Mouse (Mus musculus): ENCODE measurements at regions not wholly inside any gene's neighbourhood (a gene's known extent, or its start where the extent isn't known, plus 50 kb on each side); places are given as distances from the start of the nearest gene placed in this dataset.
A peak's percentile ranks its signal among the peaks of the same experiment; 100 is the strongest.
"Not testable (repeated sequence)": the region's sequence is repeated elsewhere in the genome, so short reads cannot be mapped to it uniquely, and the experiment has no call there.

DNA sequence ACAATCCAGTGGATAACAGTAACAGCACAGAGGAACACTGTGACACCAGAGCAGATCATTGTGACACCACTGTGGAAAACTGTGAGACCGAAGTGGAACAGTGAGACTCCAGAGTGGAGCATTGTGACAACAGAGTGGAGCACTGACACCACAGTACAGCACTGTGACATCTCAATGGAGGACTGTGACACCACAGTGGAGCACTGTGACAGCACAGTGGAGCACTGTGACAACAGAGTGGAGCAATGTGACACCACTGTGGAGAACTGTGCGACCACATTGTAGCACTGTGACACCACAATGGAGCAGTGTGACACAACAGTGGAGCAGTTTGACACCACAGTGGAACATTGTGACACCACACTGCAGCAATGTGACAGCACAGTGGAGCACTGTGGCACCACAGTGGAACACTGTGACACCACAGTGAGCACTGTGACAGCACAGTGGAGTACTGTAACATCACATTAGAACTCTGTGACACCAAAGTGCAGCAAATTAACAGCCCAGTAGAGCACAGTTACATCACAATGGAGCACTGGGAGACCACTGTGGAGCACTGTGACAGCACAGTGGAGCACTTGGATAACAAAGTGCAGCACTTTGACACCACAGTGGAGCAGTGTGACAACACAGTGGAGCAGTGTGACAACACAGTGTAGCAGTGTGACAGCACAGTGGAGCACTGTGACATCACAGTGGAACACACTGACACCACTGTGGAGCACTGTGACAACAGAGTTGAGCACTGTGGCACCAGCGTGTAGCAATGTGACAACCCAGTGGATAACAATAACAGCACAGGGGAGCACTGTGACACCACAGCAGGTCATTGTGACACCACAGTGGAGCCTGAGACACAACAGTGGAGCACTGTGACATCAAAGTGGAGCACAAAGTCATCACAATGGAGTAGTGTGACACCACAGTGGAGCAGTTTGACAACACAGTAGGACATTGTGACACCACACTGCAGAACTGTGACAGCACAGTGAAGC, 84.9 kb upstream of the Vmn1r2 start:
- 0 out of 2 replicates have a peak, but pooled peaks have one; percentile 1 for ATAC-seq (replicated peaks)

DNA sequence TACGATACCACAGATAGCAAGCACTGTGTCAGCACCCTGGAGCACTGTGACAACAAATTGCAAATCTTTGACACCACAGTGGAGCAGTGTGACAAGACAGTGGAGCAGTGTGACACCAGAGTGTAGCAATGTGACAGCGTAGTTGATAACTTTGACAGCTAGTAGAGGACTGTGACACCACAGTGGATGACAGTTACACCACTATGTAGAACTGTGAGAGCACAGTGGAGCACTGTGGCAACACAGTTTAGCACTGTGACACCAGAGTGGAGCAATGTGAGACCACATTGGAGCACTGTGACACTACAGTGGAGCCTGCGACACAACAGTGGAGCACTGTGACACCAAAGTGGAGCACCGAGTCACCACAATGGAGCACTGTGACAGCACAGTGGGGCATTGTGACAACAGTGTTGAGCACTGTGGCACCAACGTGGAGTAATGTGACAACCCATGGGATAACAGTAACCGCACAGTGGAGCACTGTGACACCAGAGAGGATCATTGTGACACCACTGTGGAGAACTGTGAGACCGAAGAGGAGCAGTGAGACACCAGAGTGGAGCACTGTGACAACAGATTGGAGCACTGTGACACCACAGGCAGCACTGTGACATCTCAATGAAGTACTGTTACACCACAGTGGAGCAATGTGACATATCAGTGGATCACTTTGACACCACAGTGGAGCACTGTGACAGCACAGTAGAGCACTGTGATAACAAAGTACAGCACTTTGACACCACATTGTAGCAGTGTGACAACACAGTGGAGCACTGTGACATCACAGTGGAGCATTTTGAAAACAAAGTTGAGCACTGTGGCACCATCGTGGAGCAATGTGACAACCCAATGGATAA, 83.7 kb upstream of the Vmn1r2 start:
- H3K4me3 ChIP-seq = no peak overlapping the region

More for the DNA sequence above, 84.9 kb upstream of the Vmn1r2 start:
- H3K36me3 ChIP-seq = no peaks in the 10 kb centered on the region
- H3K27me3 ChIP-seq = no peaks in the 10 kb centered on the region
- H3K4me3 ChIP-seq = no peak overlapping the region
- no peak overlapping the region for H3K9ac ChIP-seq (replicated peaks)
- H3K27ac ChIP-seq (replicated peaks) = no peak overlapping the region
- 80% methylated on average over 3 of the region's 3 CpGs for whole genome bisulfite sequencing
- no peaks in the 10 kb centered on the region for H3K4me1 ChIP-seq
- no peak overlapping the region for H3K4me2 ChIP-seq (replicated peaks)
- peaks cover 68% of the 10 kb centered on the region for H3K9me3 ChIP-seq

DNA sequence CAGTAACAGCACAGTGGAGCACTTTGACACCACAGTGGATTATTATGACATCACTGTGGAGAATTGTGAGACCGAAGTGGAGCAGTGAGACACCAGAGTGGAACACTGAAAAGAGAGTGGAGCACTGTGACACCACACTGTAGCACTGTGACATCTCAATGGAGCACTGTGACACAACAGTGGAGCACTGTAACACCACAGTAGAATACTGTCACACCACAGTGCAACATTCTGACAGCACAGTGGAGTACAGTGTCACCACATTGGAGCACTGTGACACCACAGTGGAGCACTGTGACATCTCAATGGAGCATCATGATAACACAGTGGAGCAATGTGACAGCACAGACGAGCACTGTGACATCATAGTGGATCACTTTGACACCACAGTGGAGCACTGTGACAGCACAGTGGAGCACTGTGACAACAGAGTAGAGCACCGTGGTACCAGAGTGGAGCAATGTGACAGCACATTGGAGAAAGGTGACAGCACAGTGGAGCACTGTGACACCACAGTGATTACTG, 83.0 kb upstream of the Vmn1r2 start:
- WGBS = 60% methylated on average over 3 of the region's 3 CpGs
- H3K4me1 ChIP-seq = no peaks in the 10 kb centered on the region
- no peak overlapping the region for H3K4me2 ChIP-seq (replicated peaks)
- peaks cover 74% of the 10 kb centered on the region for H3K9me3 ChIP-seq
- no peak overlapping the region for H3K9ac ChIP-seq (replicated peaks)
- H3K36me3 ChIP-seq = no peaks in the 10 kb centered on the region
- H3K4me3 ChIP-seq = no peak overlapping the region
- H3K27ac ChIP-seq (replicated peaks) = no peak overlapping the region
- peak; percentile 7; the same call in 1 of the 2 replicates for ATAC-seq (replicated peaks)
- no peaks in the 10 kb centered on the region for H3K27me3 ChIP-seq

More for the DNA sequence above, 83.7 kb upstream of the Vmn1r2 start:
- Histone ChIP-seq H3K27me3 (no peaks in the 10 kb centered on the region), H3K27ac (replicated peaks) (no peak overlapping the region), H3K9me3 (peaks cover 72% of the 10 kb centered on the region), H3K36me3 (no peaks in the 10 kb centered on the region), H3K4me1 (no peaks in the 10 kb centered on the region), H3K9ac (replicated peaks) (no peak overlapping the region), H3K4me2 (replicated peaks) (no peak overlapping the region)
- 54% methylated on average over 8 of the region's 8 CpGs for WGBS
- peak; percentile 39 for ATAC-seq (replicated peaks)

- peak; percentile 9; the same call in 1 of the 2 replicates for ATAC-seq (replicated peaks)
- no peaks in the 10 kb centered on the region for H3K27me3 ChIP-seq
- no peak overlapping the region for H3K27ac ChIP-seq (replicated peaks)
- H3K4me1 ChIP-seq = no peaks in the 10 kb centered on the region
- no peak overlapping the region for H3K9ac ChIP-seq (replicated peaks)
- WGBS = 63% methylated on average over 6 of the region's 6 CpGs
- H3K4me2 ChIP-seq (replicated peaks) = no peak overlapping the region
- H3K9me3 ChIP-seq = peaks cover 72% of the 10 kb centered on the region
- no peaks in the 10 kb centered on the region for H3K36me3 ChIP-seq
- H3K4me3 ChIP-seq = no peak overlapping the region
These were observed 81.4 kb upstream of the Vmn1r2 start for GRCm38 (mm10) chr4:3085456-3086448.

DNA sequence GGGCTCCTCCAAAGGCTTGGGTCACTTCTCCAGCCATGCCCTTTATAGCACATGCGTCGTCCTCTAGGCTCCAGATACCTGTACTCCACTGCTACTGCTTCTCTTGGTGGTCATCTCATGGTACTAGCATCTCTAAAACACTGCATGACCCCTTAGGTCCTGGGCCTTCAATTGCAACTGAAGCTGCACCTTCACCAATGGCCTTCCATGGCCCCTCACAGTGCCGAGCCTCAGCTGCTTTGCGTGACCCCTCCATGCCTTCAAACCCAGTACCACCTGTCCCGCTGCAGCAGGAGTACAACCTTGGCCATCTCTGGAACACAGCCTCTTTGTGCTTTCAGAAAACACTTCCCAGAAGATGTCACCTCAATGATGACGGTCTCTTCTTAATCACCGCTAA, 79.5 kb upstream of the Vmn1r2 start:
- H3K4me1 ChIP-seq; H3K36me3 ChIP-seq; ATAC-seq (replicated peaks); H3K27me3 ChIP-seq; H3K9ac ChIP-seq (replicated peaks); H3K27ac ChIP-seq (replicated peaks); H3K4me3 ChIP-seq; H3K4me2 ChIP-seq (replicated peaks): not testable (repeated sequence)
- whole genome bisulfite sequencing = 77% methylated on average over 7 of the region's 7 CpGs
- peaks cover 55% of the 10 kb centered on the region for H3K9me3 ChIP-seq

DNA sequence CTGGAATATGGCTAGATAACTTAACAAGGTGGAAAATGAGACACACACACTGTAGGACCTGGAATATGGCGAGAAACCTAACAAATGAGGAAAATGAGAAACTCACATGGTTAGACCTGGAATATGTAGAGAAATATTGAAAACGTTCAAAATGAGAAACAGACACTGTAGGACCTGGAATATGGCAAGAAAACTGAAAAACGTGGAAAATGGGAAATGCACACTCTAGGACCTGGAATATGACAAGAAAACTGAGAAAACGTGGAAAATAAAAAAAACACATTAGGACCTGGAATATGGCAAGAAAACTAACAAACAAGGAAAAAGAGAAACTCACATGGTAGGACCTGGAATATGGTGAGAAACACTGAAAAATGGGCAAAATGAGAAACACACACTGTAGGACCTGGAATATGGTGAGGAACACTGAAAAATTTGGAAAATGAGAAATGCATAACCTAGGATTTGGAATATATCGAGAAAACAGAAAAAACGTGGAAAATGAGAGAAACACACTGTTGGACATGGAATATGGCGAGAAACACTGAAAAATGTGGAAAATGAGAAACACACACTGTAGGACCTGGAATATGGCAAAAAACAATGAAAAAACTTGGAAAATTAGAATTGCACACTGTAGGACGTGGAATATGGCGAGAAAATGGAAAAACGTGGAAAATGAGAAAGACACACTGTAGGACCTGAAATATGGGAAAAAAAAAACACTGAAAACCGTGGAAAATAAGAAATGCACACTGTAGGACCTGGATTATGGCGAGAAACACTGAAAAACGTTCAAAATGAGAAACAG, 77.3 kb upstream of the Vmn1r2 start:
- WGBS = 61% methylated on average over 13 of the region's 13 CpGs
- H3K4me3 ChIP-seq = no peak overlapping the region
- no peak overlapping the region for H3K27ac ChIP-seq (replicated peaks)
- H3K9me3 ChIP-seq = peaks cover 36% of the 10 kb centered on the region
- H3K4me2 ChIP-seq (replicated peaks) = no peak overlapping the region
- H3K36me3 ChIP-seq = no peaks in the 10 kb centered on the region
- H3K9ac ChIP-seq (replicated peaks) = no peak overlapping the region
- no peaks in the 10 kb centered on the region for H3K4me1 ChIP-seq
- ATAC-seq (replicated peaks) = 0 out of 2 replicates have a peak, but pooled peaks have one; percentile 16
- H3K27me3 ChIP-seq = no peaks in the 10 kb centered on the region

DNA sequence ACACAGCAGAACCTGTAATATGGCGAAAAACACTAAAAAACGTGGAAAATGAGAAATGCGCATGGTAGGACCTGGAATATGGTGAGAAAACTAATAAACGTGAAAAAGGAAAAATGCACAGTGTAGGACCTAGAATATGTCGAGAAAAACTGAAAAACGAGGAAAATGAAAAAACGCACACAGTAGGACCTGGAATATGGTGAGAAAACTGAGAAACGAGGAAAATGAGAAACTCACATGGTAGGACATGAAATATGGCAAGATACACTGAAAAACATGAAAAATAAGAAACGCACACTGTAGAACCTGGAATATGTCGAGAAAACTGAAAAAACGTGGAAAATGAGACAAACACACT, 76.8 kb upstream of the Vmn1r2 start:
- Histone ChIP-seq H3K4me3 (no peak overlapping the region), H3K4me2 (replicated peaks) (no peak overlapping the region), H3K9ac (replicated peaks) (no peak overlapping the region), H3K4me1 (no peaks in the 10 kb centered on the region), H3K27me3 (no peaks in the 10 kb centered on the region), H3K9me3 (peaks cover 36% of the 10 kb centered on the region), H3K27ac (replicated peaks) (no peak overlapping the region), H3K36me3 (no peaks in the 10 kb centered on the region)
- ATAC-seq (replicated peaks) = no peak
- WGBS = 73% methylated on average over 11 of the region's 11 CpGs

DNA sequence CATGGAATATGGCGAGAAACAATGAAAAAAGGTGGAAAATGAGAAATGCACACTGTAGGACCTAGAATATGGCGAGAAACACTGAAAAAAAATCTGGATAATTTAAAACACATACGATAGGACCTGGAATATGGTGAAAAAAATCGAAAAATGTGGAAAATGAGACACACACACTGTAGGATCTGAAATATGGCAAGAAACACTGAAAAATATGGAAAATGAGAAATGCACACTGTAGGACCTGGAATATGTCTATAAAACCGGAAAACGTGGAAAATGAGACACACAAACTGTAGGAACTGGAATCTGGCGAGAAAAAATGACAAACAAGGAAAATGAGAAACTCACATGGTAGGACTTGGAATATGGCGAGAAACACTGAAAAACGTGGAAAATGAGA, 76.4 kb upstream of the Vmn1r2 start:
- no peak overlapping the region for H3K27ac ChIP-seq (replicated peaks)
- H3K4me1 ChIP-seq = no peaks in the 10 kb centered on the region
- no peak overlapping the region for H3K4me2 ChIP-seq (replicated peaks)
- WGBS = 71% methylated on average over 9 of the region's 9 CpGs
- no peaks in the 10 kb centered on the region for H3K36me3 ChIP-seq
- no peak overlapping the region for H3K9ac ChIP-seq (replicated peaks)
- peaks cover 32% of the 10 kb centered on the region for H3K9me3 ChIP-seq
- no peak; the same call in 1 of the 2 replicates for ATAC-seq (replicated peaks)
- no peaks in the 10 kb centered on the region for H3K27me3 ChIP-seq
- no peak overlapping the region for H3K4me3 ChIP-seq
